Mouse (Mus musculus) cortical plate, adult 2 months (tissue): ENCODE measurements around the gene Gm10135. TPM values are rescaled to one million over a fixed set of nuclear protein-coding genes. Genes with fewer than 3 reads are reported as not detected.
A peak's percentile ranks its signal among the peaks of the same experiment; 100 is the strongest.

Experiments used
- H3K27ac ChIP-seq: fragments of 200-500 bp; 2 replicates; pipeline ENCODE4 v1.5.1; 2012; ENCODE audit warnings: low read length, control low read depth, inconsistent platforms; ENCODE audit not compliant: insufficient read depth
- H3K4me1 ChIP-seq: fragments of 200-500 bp; 2 replicates; pipeline ENCODE4 v1.6.1; 2011; ENCODE audit warnings: low read length; ENCODE audit not compliant: control insufficient read depth, insufficient read depth
- H3K4me3 ChIP-seq: fragments of 200-500 bp; 2 replicates; pipeline ENCODE4 v1.5.1; 2011; ENCODE audit warnings: mild to moderate bottlenecking, low read length, control low read depth; ENCODE audit not compliant: insufficient read depth
- CTCF ChIP-seq: fragments of 200-500 bp; IDR thresholded peaks from 2 replicates; pipeline ENCODE4 v1.5.1; 2011; ENCODE audit warnings: mild to moderate bottlenecking, control low read depth, low read length; ENCODE audit not compliant: insufficient read depth; ENCODE audit errors: extremely low read depth
- POLR2A ChIP-seq: fragments of 200-500 bp; IDR thresholded peaks from 2 replicates; pipeline ENCODE4 v1.6.1; 2011; ENCODE audit warnings: mild to moderate bottlenecking, low read length, control low read depth; ENCODE audit not compliant: insufficient read depth; ENCODE audit errors: extremely low read depth
- polyA plus RNA-seq: library from polyadenylated mRNA; depleted of rRNA; stranded (reverse); fragments of >200 nt; gene quantifications from 2 replicates; pipeline ENCODE4 v1.2.3, GENCODE M21; 2012

Gene Gm10135
- polyA plus RNA-seq, 1 experiment: not detected

GRCm38 (mm10) chr5:72995379-72995778, 20.9 kb upstream of the Gm10135 start:
- Histone ChIP-seq H3K27ac (no peak overlapping the region), H3K4me1 (no peaks in the 10 kb centered on the region), H3K4me3 (no peak overlapping the region)
- TF ChIP-seq POLR2A (no peak), CTCF (no peak)

DNA sequence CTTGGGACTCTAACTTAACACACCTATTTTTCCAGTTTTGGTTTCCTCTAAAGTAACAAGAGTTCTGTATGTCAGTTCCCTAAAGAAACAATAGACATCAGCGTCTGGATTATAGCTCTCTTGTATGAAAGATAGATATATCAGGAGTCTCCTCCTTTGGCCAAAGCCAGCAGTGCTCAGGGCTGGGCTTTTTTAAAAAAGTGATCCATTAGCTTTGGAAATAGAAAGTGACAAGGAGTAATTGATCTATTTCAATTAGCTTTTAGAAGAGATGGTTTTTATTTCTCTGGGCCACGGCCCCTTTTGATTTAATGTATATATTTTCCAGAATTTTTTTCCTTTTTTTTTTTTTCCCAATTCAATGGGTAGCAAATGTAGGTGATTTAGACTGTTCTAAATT, 20.4 kb upstream of the Gm10135 start:
- TF ChIP-seq CTCF: no peak
- no peak for TF ChIP-seq POLR2A
- H3K4me1 ChIP-seq: no peaks in the 10 kb centered on the region
- no peak overlapping the region for H3K27ac ChIP-seq
- no peak overlapping the region for H3K4me3 ChIP-seq

DNA sequence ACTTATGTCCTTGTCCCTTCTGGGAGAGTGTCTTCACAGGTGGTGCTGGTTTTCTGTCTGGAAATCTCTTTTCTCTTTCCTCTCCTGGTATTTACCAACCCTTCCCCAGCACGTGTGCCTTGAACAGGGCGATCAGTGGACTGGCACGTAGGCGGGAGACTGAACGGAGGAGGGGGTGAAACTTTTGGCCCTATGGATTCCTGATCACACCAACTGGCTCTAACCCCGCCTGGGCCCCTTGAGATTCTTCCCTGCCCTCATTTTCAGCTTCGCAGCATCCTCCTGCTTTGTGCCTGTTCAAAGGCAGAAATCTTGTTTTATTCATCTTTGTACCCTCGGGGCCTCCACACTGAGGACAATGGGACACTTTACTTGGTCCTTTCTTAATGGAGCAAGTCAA, 19.9 kb upstream of the Gm10135 start:
- Histone ChIP-seq H3K4me3 (no peak overlapping the region), H3K27ac (no peak overlapping the region), H3K4me1 (no peaks in the 10 kb centered on the region)
- TF ChIP-seq CTCF: no peak
- TF ChIP-seq POLR2A: no peak

DNA sequence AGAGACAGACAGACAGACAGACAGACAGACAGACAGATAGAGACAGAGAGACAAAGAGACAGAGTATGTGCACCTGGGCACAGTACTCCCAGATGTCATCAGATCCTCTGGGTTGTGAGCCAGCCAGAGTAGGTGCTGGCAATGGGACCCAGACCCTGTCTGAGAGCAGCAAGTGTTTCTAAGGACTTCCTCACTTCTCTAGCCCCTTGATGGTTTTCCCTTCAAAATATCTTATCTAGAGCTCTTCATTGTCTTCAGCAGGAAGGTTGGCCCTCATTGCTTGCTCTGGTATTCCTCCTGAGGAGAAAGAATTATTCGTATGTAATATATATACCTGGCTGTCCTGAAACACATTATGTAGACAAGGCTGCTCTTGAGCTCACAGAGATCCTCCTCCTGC, 18.0 kb upstream of the Gm10135 start:
- TF ChIP-seq POLR2A (no peak), CTCF (no peak)
- H3K27ac ChIP-seq: no peak overlapping the region

DNA sequence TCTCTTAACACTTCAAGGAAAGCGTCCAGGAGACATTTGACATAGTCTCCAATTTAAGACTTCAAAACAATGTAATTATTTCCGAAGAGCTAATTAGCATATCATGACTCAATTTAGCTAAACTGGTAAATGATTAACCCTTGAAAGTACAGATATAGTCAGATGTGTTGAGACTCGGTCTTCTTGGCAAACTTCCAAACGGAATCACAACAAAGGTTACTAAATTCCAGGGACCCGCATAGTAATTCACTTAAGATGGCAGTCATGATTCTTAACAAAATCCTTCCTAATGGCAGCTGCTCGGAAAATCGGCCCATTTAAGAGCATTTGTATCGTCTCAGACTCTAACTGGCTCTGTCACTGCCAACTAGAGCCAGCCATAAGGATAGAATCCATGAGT, 15.3 kb upstream of the Gm10135 start:
- Histone ChIP-seq H3K27ac (no peak overlapping the region), H3K4me1 (no peaks in the 10 kb centered on the region), H3K4me3 (no peak overlapping the region)
- no peak for TF ChIP-seq POLR2A
- TF ChIP-seq CTCF: no peak

More for the DNA sequence above, 18.0 kb upstream of the Gm10135 start:
- no peak overlapping the region for H3K4me3 ChIP-seq
- no peaks in the 10 kb centered on the region for H3K4me1 ChIP-seq

GRCm38 (mm10) chr5:72987786-72988185, 13.3 kb upstream of the Gm10135 start:
- Histone ChIP-seq H3K4me1 (no peaks in the 10 kb centered on the region), H3K4me3 (no peak overlapping the region), H3K27ac (no peak overlapping the region)
- TF ChIP-seq CTCF (no peak), POLR2A (no peak)

- H3K4me1 ChIP-seq: no peaks in the 10 kb centered on the region
- H3K4me3 ChIP-seq: no peak overlapping the region
- TF ChIP-seq POLR2A (no peak), CTCF (peak; percentile 49; the same call in 1 of the 2 replicates)
- H3K27ac ChIP-seq: no peak overlapping the region
Measured at GRCm38 (mm10) chr5:72984091-72984490, 9.6 kb upstream of the Gm10135 start.

DNA sequence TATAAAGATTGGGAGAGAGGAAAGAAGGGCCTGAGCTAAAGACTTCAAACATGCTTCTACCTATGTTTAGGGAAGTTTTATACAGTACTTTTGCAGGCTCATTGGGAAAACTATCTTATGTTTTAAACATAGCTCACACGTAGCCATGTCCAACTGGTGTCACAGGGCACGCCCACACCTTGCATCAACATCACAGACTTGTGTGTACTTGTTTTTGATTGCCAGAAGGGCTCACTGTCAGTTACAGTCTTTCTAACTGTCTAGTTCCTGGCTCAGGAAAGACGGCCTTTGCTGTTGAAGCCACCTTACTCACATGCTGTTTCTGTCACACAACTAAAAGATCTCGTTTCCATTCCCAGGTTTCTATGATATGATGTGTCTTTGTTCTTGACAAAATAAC, 2.0 kb upstream of the Gm10135 start:
- Histone ChIP-seq H3K4me1 (no peaks in the 10 kb centered on the region; the same call in 1 of the 2 replicates), H3K4me3 (no peak overlapping the region)
- TF ChIP-seq POLR2A (no peak), CTCF (no peak)

DNA sequence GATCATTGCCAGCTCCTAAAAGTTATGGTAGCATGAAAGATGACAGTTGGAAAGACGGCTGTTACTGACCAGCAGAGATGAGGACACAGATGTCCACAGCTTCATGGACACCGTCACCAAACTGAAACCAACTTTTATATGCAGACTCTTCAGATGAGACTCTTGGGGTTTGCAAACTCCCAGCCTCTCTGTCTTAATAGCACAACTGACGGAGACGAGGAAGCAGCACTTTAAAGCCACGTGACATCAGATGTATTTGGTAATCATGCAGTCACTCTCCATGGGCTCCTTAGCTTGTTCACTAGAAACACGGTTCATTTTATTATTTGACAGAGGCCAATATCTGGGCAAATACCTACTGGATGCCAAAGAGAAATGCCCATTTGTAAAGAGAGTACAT, 1.5 kb upstream of the Gm10135 start:
- H3K4me1 ChIP-seq: no peaks in the 10 kb centered on the region; the same call in 1 of the 2 replicates
- no peak for TF ChIP-seq CTCF
- no peak for TF ChIP-seq POLR2A
- no peak overlapping the region for H3K4me3 ChIP-seq
- H3K27ac ChIP-seq: no peak overlapping the region

More for the DNA sequence above, 2.0 kb upstream of the Gm10135 start:
- no peak overlapping the region for H3K27ac ChIP-seq

DNA sequence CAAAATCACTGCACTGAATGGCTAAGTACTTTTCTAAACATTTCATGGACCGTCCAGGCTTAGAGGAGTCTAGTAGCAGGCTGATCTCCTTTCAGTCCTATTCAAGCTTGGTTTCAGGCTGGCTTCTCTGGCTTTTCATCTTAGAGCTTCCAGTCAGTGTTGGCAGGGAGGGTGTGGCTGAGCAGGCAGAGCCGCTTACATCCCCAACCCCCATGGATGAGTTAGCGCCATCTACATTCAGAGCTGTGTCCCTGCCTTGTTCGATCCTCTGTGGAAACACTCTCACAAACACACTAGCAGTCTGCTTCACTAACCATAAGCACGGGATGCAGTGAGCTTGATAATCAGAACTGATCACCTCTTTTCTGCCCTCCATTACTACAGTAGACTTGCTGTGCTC, 1.6 kb downstream of the Gm10135 start:
- Histone ChIP-seq H3K4me1 (no peaks in the 10 kb centered on the region; the same call in 1 of the 2 replicates), H3K4me3 (no peak overlapping the region), H3K27ac (no peak overlapping the region)
- TF ChIP-seq CTCF (no peak), POLR2A (no peak)
